Mouse (Mus musculus): ENCODE results near the gene Ctsa.
A peak's percentile ranks its signal among the peaks of the same experiment; 100 is the strongest.
"Not testable (repeated sequence)": the region's sequence is repeated elsewhere in the genome, so short reads cannot be mapped to it uniquely, and the experiment has no call there.

Gene Ctsa

DNA sequence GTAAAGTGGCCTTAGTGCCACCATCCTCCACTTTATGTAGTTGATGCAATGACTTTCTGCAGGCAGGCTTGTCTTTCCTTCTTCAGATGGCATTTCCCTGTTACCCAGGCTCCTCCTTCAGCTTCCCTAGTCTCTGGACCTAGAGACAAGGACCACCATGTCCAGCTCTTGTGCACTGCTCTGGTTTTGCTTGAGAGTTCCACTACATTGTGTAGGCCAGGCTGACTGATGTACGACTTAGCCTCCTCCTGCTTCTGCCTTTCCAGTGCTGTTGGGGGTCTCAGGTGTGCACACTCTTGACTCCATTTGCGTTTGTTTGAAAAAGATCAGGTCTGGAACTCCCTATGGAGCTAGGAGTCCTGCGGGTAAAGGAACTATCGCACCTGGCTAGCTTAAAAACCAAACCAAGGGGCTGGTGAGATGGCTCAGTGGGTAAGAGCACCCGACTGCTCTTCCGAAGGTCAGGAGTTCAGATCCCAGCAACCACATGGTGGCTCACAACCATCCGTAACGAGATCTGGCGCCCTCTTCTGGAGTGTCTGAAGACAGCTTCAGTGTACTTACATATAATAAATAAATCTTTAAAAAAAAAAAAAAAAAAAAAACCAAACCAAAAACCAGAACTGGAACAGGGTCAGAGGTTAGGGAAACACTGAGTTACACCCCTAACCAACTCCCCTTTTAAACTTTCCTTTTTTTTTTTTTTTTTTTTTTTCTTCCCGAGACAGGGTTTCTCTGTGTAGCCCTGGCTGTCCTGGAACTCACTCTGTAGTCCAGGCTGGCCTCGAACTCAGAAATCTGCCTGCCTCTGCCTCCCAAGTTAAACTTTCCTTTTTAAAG is 44.9 kb downstream of the Ctsa start:
- DNase-seq (ENCODE audit: low spot score), result not testable (repeated sequence)

GRCm38 (mm10) chr2:164878509-164879227 is 46.0 kb downstream of the Ctsa start:
- peak; percentile 66 for DNase-seq (ENCODE audit: low spot score)

- peak; percentile 82 for DNase-seq (ENCODE audit: low spot score)
Observed at GRCm38 (mm10) chr2:164879228-164879567, 46.5 kb downstream of the Ctsa start, which contains the start of gene Pcif1. Gene Pcif1, plus strand, starts transcription at chr2:164879304.

DNA sequence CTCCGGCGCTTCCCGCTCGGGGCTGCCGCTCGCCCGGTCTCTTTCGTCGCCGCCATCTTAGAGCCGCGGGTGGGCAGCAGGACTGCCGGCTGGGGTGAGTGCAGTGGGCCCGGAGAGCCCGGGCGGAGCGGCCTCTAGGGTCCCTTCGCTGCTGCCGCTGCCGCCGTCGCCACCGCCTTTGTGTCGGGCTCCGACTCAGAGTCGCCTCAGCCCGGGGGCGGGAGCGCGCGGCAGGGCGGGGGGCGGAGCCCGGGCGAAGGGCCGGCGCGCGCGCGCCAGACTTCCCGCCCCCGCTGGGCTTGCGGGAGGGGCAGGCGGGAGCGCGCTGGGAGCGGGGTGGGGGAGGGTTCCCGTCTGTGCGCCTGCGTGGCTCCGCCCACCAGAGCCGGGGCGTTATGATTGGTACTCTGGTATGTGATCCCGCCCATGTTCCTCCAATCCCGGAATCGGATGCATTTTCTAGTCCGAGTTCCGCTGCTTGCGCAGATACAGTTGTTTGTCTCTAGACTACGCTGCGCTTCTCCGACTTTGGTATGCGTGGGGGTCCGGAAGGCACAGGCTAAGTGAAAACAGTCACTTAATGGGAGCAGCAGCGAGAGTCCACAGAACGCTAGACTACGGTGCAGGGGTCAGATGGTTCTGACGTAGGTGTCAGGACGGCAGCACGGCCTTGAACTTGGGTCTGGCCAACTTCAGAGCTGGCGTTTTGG is 47.0 kb downstream of the Ctsa start:
- peak; percentile 91 for DNase-seq (ENCODE audit: low spot score)

DNA sequence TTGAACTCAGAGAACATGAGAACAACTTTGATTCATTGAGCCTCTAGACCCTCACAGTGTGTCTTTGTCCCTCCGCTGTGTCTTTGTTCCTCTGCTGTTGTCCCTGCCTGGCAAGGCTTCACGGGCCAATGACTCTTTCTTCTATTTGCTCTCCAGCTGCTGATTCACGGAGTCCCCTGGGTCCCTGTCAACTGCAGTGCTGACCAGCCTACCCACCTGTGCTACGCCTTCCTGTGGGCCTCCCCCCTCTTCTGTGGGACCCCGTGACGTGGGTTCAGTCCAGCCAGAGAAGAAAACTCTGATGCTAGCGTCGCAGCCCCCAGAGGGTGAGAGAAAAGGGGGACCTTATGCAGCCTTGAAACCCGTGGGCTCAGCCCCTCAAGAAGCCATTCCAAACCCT is 49.9 kb downstream of the Ctsa start:
- DNase-seq (ENCODE audit: low spot score), result no peak

DNA sequence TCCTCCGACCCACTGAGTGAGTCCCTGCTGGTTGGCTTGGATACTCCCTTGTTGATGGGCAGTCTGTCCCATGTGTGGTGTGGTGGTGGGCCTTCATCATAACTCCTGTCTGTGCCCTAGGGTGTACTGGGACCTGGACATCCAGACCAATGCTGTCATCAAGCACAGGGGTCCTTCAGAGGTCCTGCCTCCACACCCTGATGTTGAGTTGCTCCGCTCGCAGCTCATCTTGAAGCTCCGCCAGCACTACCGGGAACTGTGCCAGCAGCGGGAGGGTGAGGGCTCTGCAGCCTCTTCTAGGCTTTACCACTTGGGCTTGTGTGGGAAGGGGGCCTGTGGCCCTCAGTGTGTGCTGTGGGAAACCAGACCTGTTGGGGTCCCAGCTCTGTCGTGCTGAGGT is 53.1 kb downstream of the Ctsa start:
- peak; percentile 48 for DNase-seq (ENCODE audit: low spot score)

- no peak for DNase-seq (ENCODE audit: low spot score)
Observed at GRCm38 (mm10) chr2:164886617-164887016, 53.9 kb downstream of the Ctsa start.

DNA sequence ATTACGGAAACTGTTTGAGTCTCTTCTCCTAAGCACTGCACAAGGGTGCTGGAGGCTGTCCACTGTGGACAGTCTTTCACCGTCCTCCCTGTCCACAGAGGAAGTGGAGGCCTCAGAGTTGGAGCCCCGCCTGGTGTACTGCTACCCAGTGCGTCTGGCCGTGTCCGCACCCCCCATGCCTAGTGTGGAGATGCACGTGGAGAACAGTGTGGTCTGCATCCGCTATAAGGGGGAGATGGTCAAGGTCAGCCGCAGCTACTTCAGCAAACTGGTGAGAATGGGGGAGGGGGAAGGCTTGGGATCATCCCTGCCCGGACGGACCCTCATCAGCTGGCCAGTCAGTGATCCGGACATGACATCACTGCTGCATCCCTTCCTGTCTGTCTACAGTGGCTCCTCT is 56.3 kb downstream of the Ctsa start:
- DNase-seq (ENCODE audit: low spot score), result no peak

GRCm38 (mm10) chr2:164889960-164890359 is 57.3 kb downstream of the Ctsa start:
- no peak for DNase-seq (ENCODE audit: low spot score)
